Mouse (Mus musculus) CH12.LX (cell line): ENCODE measurements around the gene Myzap. TPM values are rescaled to one million over a fixed set of nuclear protein-coding genes. Genes with fewer than 3 reads are reported as not detected.

Experiments used
- DNase-seq: peaks from one replicate; pipeline ENCODE4 v3.0.0-alpha.2; 2013; ENCODE audit errors: extremely low read depth
- H3K27ac ChIP-seq: 2 replicates; pipeline ENCODE4 v1.5.1; 2012; ENCODE audit warnings: low read depth, mild to moderate bottlenecking, control low read depth, moderate library complexity; ENCODE audit not compliant: insufficient read depth
- H3K27me3 ChIP-seq: replicated peaks from 2 replicates; pipeline ENCODE3; 2012; ENCODE audit warnings: inconsistent platforms
- H3K36me3 ChIP-seq, 2 experiments: replicated peaks in 1 of 2; 2 replicates each; pipeline versions ENCODE3 to v1.6.1; 2012; ENCODE audit warnings: inconsistent platforms in 1 of 2, low read length in 1 of 2, mild to moderate bottlenecking in 1 of 2, mixed read lengths in 1 of 2, moderate library complexity in 1 of 2; ENCODE audit not compliant: control insufficient read depth in 1 of 2, insufficient read depth in 1 of 2
- H3K4me1 ChIP-seq, 2 experiments: 2 replicates each; pipeline ENCODE4 v1.6.1; 2012; ENCODE audit warnings: inconsistent platforms in 1 of 2, moderate library complexity in 1 of 2; ENCODE audit not compliant: insufficient read depth in 2 of 2, control insufficient read depth in 1 of 2
- H3K4me2 ChIP-seq: 2 replicates; pipeline ENCODE4 v1.6.1; 2012; ENCODE audit warnings: low read depth, mild to moderate bottlenecking, control low read depth; ENCODE audit not compliant: poor library complexity, insufficient read depth, severe bottlenecking
- H3K4me3 ChIP-seq, 3 experiments: fragments of 150-350 bp in 1 of 3; sonication (generic) in 1 of 3; replicated peaks in 1 of 3; 2 replicates each; pipeline versions ENCODE3 to v1.5.1; 2011 to 2012; ENCODE audit warnings: low read depth in 2 of 3, low read length in 2 of 3, mild to moderate bottlenecking in 2 of 3, moderate library complexity in 2 of 3, control low read depth in 1 of 3, improper control_type of control experiment in 1 of 3, inconsistent platforms in 1 of 3, mixed read lengths in 1 of 3; ENCODE audit not compliant: poor library complexity in 1 of 3
- H3K79me2 ChIP-seq: replicated peaks from 2 replicates; pipeline ENCODE4 v1.6.1; 2012; ENCODE audit warnings: mild to moderate bottlenecking, moderate library complexity; ENCODE audit not compliant: control insufficient read depth, poor library complexity, insufficient read depth, severe bottlenecking; ENCODE audit errors: extremely low read depth
- H3K9ac ChIP-seq: 2 replicates; pipeline ENCODE4 v1.6.1; 2012; ENCODE audit warnings: low read depth, mild to moderate bottlenecking, control low read depth, moderate library complexity; ENCODE audit not compliant: insufficient read depth
- H3K9me3 ChIP-seq: replicated peaks from 2 replicates; pipeline ENCODE3; 2012; ENCODE audit warnings: low read length, inconsistent platforms, mixed read lengths
- BHLHE40 ChIP-seq: IDR thresholded peaks from 2 replicates; pipeline ENCODE4 v1.6.1; 2011; ENCODE audit warnings: mild to moderate bottlenecking, low read depth, low read length, improper control_type of control experiment
- CHD1 ChIP-seq: IDR thresholded peaks from 2 replicates; pipeline ENCODE4 v1.6.1; 2012; ENCODE audit warnings: low read depth, low read length, improper control_type of control experiment, inconsistent platforms
- CTCF ChIP-seq, 2 experiments: IDR thresholded peaks in 1 of 2; conservative IDR thresholded peaks in 1 of 2; 2 replicates each; pipeline ENCODE4 v1.5.1; 2011 to 2012; ENCODE audit warnings: low read depth in 2 of 2, low read length in 2 of 2, improper control_type of control experiment in 1 of 2, inconsistent platforms in 1 of 2, mild to moderate bottlenecking in 1 of 2, moderate library complexity in 1 of 2
- ELF1 ChIP-seq: IDR thresholded peaks from 2 replicates; pipeline ENCODE4 v1.6.1; 2014; ENCODE audit warnings: low read depth, mild to moderate bottlenecking, inconsistent platforms, low read length, improper control_type of control experiment
- EP300 ChIP-seq: IDR thresholded peaks from 2 replicates; pipeline ENCODE4 v1.6.1; 2011; ENCODE audit warnings: low read length, improper control_type of control experiment
- ETS1 ChIP-seq: conservative IDR thresholded peaks from 2 replicates; pipeline ENCODE4 v1.6.1; 2012; ENCODE audit warnings: low read depth, mild to moderate bottlenecking, inconsistent platforms, low read length, improper control_type of control experiment, moderate library complexity
- HCFC1 ChIP-seq: IDR thresholded peaks from 2 replicates; pipeline ENCODE4 v1.6.1; 2012; ENCODE audit warnings: low read depth, mild to moderate bottlenecking, inconsistent platforms, low read length, improper control_type of control experiment
- JUN ChIP-seq: IDR thresholded peaks from 2 replicates; pipeline ENCODE4 v1.6.1; 2011; ENCODE audit warnings: low read depth, mild to moderate bottlenecking, low read length, improper control_type of control experiment, moderate library complexity; ENCODE audit not compliant: insufficient read depth
- JUND ChIP-seq: conservative IDR thresholded peaks from 2 replicates; pipeline ENCODE4 v1.6.1; 2011; ENCODE audit warnings: low read depth, low read length, improper control_type of control experiment
- MAFK ChIP-seq: IDR thresholded peaks from 2 replicates; pipeline ENCODE4 v1.6.1; 2011; ENCODE audit warnings: low read length, improper control_type of control experiment; ENCODE audit not compliant: insufficient replicate concordance
- MAX ChIP-seq: IDR thresholded peaks from 2 replicates; pipeline ENCODE4 v1.6.1; 2011; ENCODE audit warnings: low read length, improper control_type of control experiment
- MAZ ChIP-seq: IDR thresholded peaks from 2 replicates; pipeline ENCODE4 v1.6.1; 2012; ENCODE audit warnings: low read depth, mild to moderate bottlenecking, inconsistent platforms, low read length, improper control_type of control experiment, moderate library complexity
- MEF2A ChIP-seq: IDR thresholded peaks from 2 replicates; pipeline ENCODE4 v1.6.1; 2014; ENCODE audit warnings: low read depth, mild to moderate bottlenecking, inconsistent platforms, low read length, improper control_type of control experiment, borderline replicate concordance
- MXI1 ChIP-seq: IDR thresholded peaks from 2 replicates; pipeline ENCODE4 v1.6.1; 2011; ENCODE audit warnings: mild to moderate bottlenecking, low read depth, low read length, improper control_type of control experiment
- MYC ChIP-seq: IDR thresholded peaks from 2 replicates; pipeline ENCODE4 v1.6.1; 2011; ENCODE audit warnings: low read depth, mild to moderate bottlenecking, improper control_type of control experiment, low read length
- NRF1 ChIP-seq: IDR thresholded peaks from 2 replicates; pipeline ENCODE4 v1.6.1; 2014; ENCODE audit warnings: low read depth, mild to moderate bottlenecking, inconsistent platforms, low read length, improper control_type of control experiment, moderate library complexity
- PAX5 ChIP-seq: IDR thresholded peaks from 2 replicates; pipeline ENCODE4 v1.6.1; 2012; ENCODE audit warnings: low read length, inconsistent platforms, mixed read lengths
- TCF12 ChIP-seq: IDR thresholded peaks from 2 replicates; pipeline ENCODE4 v1.6.1; 2014; ENCODE audit warnings: low read depth, mild to moderate bottlenecking, inconsistent platforms, low read length, improper control_type of control experiment
- UBTF ChIP-seq: IDR thresholded peaks from 2 replicates; pipeline ENCODE4 v1.6.1; 2012; ENCODE audit warnings: low read depth, mild to moderate bottlenecking, inconsistent platforms, low read length, improper control_type of control experiment, moderate library complexity
- USF1 ChIP-seq: IDR thresholded peaks from 2 replicates; pipeline ENCODE4 v1.6.1; 2014; ENCODE audit warnings: low read depth, mild to moderate bottlenecking, inconsistent platforms, low read length, improper control_type of control experiment
- USF2 ChIP-seq: conservative IDR thresholded peaks from 2 replicates; pipeline ENCODE4 v1.6.1; 2011; ENCODE audit warnings: low read depth, low read length, improper control_type of control experiment
- ZC3H11A ChIP-seq: IDR thresholded peaks from 2 replicates; pipeline ENCODE4 v1.6.1; 2012; ENCODE audit warnings: low read depth, mild to moderate bottlenecking, inconsistent platforms, low read length, improper control_type of control experiment
- ZKSCAN1 ChIP-seq: IDR thresholded peaks from 2 replicates; pipeline ENCODE4 v1.6.1; 2012; ENCODE audit warnings: low read depth, inconsistent platforms, low read length, improper control_type of control experiment, borderline replicate concordance
- ZMIZ1 ChIP-seq: IDR thresholded peaks from 2 replicates; pipeline ENCODE4 v1.6.1; 2012; ENCODE audit warnings: low read depth, mild to moderate bottlenecking, inconsistent platforms, low read length, improper control_type of control experiment
- dilution Hi-C: fragments of 300-500 bp; cut with MboI; formaldehyde crosslinking; loops from 2 replicates; pipeline ENCODE4 v1.14.3; 2020; ENCODE audit warnings: low sequenced_read_pairs; ENCODE audit not compliant: extremely low pct_unique_long_range_greater_than_20kb, extremely low pct_ligation_motif_present
- in situ Hi-C: fragments of 300-500 bp; cut with MboI; formaldehyde crosslinking; loops from 3 replicates; pipeline ENCODE4 v1.14.3; 2019; ENCODE audit warnings: low sequenced_read_pairs, low pct_ligation_motif_present, low pct_unique_long_range_greater_than_20kb, mixed read lengths
- polyA plus RNA-seq: library from polyadenylated mRNA; unstranded; fragments of >175 nt; gene quantifications from 2 replicates; pipeline ENCODE4 v1.2.1, GENCODE M21; 2012; ENCODE audit warnings: low read depth; ENCODE audit not compliant: insufficient read length
- total RNA-seq, 2 experiments: library from RNA; depleted of rRNA; stranded (reverse); fragments of 300-350 nt in 1 of 2; fragments of >200 nt in 1 of 2; gene quantifications; 2 replicates each; pipeline ENCODE4 v1.2.3; 2012 to 2014

Myzap gene
- total and polyA plus RNA-seq, 3 experiments = 2.9 to 7.5 (median 6.2) TPM

DNA sequence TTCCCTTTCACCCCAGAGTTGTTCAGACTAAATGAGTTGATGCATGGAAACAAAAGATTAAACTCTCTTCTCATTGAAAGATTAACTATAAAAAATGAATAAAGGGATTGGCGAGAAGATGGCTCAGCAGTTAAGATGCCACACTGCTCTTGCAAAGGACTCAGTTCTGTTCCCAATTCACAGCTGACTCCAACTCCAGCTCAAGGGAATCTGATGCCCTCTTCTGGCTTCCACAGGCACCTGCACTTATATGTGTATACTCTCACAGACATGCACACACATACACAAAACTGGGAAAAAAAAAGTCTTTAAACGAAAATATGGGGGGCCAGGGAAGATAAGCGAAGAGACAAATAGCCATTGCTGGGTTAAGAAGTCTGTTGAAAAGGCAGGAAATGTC is 115.6 kb downstream of the Myzap start:
- peaks cover 8% of the 10 kb centered on the region; the same call in 1 of the 2 replicates for H3K79me2 ChIP-seq
- no peak overlapping the region for H3K4me3 ChIP-seq
- no peak overlapping the region for H3K9ac ChIP-seq
- no peak overlapping the region for H3K4me2 ChIP-seq
- in situ Hi-C loops = no loop called here
- H3K27me3 ChIP-seq = no peaks in the 10 kb centered on the region
- no peak for DNase-seq
- H3K36me3 ChIP-seq = peaks cover 55 to 76% of the 10 kb centered on the region in 2 experiments
- H3K9me3 ChIP-seq = no peaks in the 10 kb centered on the region
- H3K4me1 ChIP-seq = peaks cover 0 to 6% of the 10 kb centered on the region in 2 experiments; a peak in 2 of 4 replicates
- dilution Hi-C loops = no loop called here
- no peak overlapping the region for H3K27ac ChIP-seq
- no peak for TF ChIP-seq EP300
- no peak for TF ChIP-seq USF1
- no peak for TF ChIP-seq CHD1
- no peak for TF ChIP-seq UBTF
- no peak for TF ChIP-seq ZC3H11A
- TF ChIP-seq USF2 = no peak
- TF ChIP-seq NRF1 = no peak
- TF ChIP-seq MYC = no peak
- no peak for TF ChIP-seq HCFC1
- TF ChIP-seq MAFK = no peak
- TF ChIP-seq MEF2A = no peak
- TF ChIP-seq TCF12 = no peak
- TF ChIP-seq, all 38 proteins: peak for 0

DNA sequence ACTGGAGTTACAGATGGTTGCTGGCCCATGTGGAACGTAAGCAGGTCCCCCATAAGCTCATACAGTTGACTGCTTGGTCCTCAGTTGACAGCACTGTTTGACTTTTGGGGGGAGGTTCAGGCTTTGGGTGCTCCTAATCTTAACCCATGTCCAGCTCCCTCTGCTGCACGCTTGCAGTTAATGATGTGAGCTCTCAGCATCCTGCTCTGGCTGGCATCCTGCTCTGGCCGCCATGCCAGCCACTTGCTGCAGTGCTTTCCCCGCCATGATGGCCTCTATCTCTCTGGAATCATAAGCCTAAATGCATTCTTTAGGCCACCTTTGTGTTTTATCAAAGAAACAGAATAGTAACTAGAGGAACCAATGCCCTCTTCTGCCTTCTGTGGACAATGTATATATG is 116.6 kb downstream of the Myzap start:
- no peaks in the 10 kb centered on the region for H3K9me3 ChIP-seq
- TF ChIP-seq MAZ (no peak), TCF12 (no peak), UBTF (no peak), ZC3H11A (no peak), JUN (no peak), PAX5 (no peak), MXI1 (no peak), ELF1 (no peak), ZKSCAN1 (no peak), BHLHE40 (no peak), JUND (no peak), ETS1 (no peak), MAX (no peak), HCFC1 (no peak), ZMIZ1 (no peak), NRF1 (no peak), CHD1 (no peak), CTCF (conservative IDR thresholded peaks at IDR 0.05 in 1 of 2, IDR thresholded peaks at IDR 0.05 in 1 of 2; ENCODE audit: low read depth in 2 of 2, low read length in 2 of 2) (no peak)
- no peaks in the 10 kb centered on the region for H3K27me3 ChIP-seq
- DNase-seq = no peak
- no peak overlapping the region for H3K4me2 ChIP-seq
- no peaks in the 10 kb centered on the region for H3K4me1 ChIP-seq
- no peak overlapping the region for H3K27ac ChIP-seq
- peaks cover 4% of the 10 kb centered on the region; the same call in 1 of the 2 replicates for H3K79me2 ChIP-seq
- no peak overlapping the region for H3K4me3 ChIP-seq
- dilution Hi-C loops = no loop called here
- H3K9ac ChIP-seq = no peak overlapping the region
- H3K36me3 ChIP-seq = peaks cover 44 to 70% of the 10 kb centered on the region in 2 experiments
- in situ Hi-C loops = no loop called here
